Mouse (Mus musculus) bone marrow, adult 2 months (tissue): Measurements from ENCODE around the gene Mmrn2. TPM values are rescaled to one million over a fixed set of nuclear protein-coding genes. Genes with fewer than 3 reads are reported as not detected.

Source experiments
- H3K27ac ChIP-seq: fragments of 200-500 bp; 2 replicates; pipeline ENCODE4 v1.5.1; 2012; ENCODE audit warnings: low read depth, mild to moderate bottlenecking, control low read depth, inconsistent platforms, low read length; ENCODE audit not compliant: control insufficient read depth, poor library complexity, insufficient read depth
- H3K4me1 ChIP-seq: fragments of 200-500 bp; 2 replicates; pipeline ENCODE4 v1.6.1; 2011; ENCODE audit warnings: low read length; ENCODE audit not compliant: control insufficient read depth, insufficient read depth
- H3K4me3 ChIP-seq: fragments of 200-500 bp; replicated peaks from 2 replicates; pipeline ENCODE3; 2011; ENCODE audit warnings: mild to moderate bottlenecking, low read depth, low read length, control low read depth; ENCODE audit not compliant: control insufficient read depth
- CTCF ChIP-seq: fragments of 200-500 bp; IDR thresholded peaks from 2 replicates; pipeline ENCODE4 v1.5.1; 2011; ENCODE audit warnings: low read length, control low read depth; ENCODE audit not compliant: control insufficient read depth, insufficient read depth
- POLR2A ChIP-seq: fragments of 200-500 bp; IDR thresholded peaks from 2 replicates; pipeline ENCODE4 v1.6.1; 2011; ENCODE audit warnings: low read depth, mild to moderate bottlenecking, control low read depth, low read length, borderline replicate concordance; ENCODE audit not compliant: control insufficient read depth
- WGBS: fragments of 180-500 bp; shearing (Covaris S2); methylation state at CpG from one replicate; pipeline ENCODE4 v1.1.7; 2018; 5-methylcytosine and 5-hydroxymethylcytosine counted together
- polyA plus RNA-seq: library from polyadenylated mRNA; stranded (reverse); fragments of >200 nt; gene quantifications from 2 replicates; pipeline ENCODE4 v1.2.4, GENCODE M21; 2011; ENCODE audit warnings: low replicate concordance; ENCODE audit not compliant: missing spikeins, insufficient read depth, insufficient read length

Mmrn2 gene
- polyA plus RNA-seq, 1 experiment: 3.0 TPM

GRCm38 (mm10) chr14:34378560-34379331 is 3.5 kb downstream of the Mmrn2 start:
- 75% methylated on average over 11 of the region's 11 CpGs for WGBS
- no peaks in the 10 kb centered on the region for H3K4me1 ChIP-seq
- no peak overlapping the region for H3K4me3 ChIP-seq
- TF ChIP-seq POLR2A: no peak
- no peak for TF ChIP-seq CTCF
- no peak overlapping the region for H3K27ac ChIP-seq

GRCm38 (mm10) chr14:34382921-34383704 is 7.8 kb downstream of the Mmrn2 start:
- no peaks in the 10 kb centered on the region for H3K4me1 ChIP-seq
- 83% methylated on average over 9 of the region's 9 CpGs for WGBS
- H3K27ac ChIP-seq: no peak overlapping the region
- no peak for TF ChIP-seq POLR2A
- no peak for TF ChIP-seq CTCF
- no peak overlapping the region for H3K4me3 ChIP-seq

- TF ChIP-seq CTCF (no peak), POLR2A (no peak)
- 67% methylated on average over 4 of the region's 4 CpGs for WGBS
- Histone ChIP-seq H3K4me1 (peaks cover 1% of the 10 kb centered on the region; the same call in 1 of the 2 replicates), H3K27ac (no peak overlapping the region), H3K4me3 (no peak overlapping the region)
Observed at GRCm38 (mm10) chr14:34393295-34393694, 18.0 kb downstream of the Mmrn2 start.

DNA sequence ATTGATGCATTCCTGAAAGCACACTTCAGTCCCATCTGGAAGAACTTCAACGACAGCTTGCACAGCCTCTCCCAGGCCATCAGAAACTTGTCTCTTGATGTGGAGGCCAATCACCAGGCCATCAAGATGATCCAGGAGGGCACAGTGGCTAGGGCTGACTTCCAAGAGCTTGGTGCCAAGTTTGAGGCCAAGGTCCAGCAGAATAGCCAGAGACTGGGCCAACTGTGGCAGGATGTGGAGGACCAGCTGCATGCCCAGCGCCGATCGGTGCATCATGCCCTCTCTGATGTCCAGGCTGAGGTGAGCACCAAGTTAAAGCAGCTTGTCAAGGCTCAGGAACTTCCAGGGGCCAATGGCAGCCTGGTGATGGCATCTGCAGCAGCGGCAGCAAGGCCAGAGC is 22.6 kb downstream of the Mmrn2 start:
- WGBS: 77% methylated on average over 5 of the region's 5 CpGs
- no peaks in the 10 kb centered on the region for H3K4me1 ChIP-seq
- H3K27ac ChIP-seq: no peak overlapping the region
- TF ChIP-seq POLR2A: no peak
- no peak overlapping the region for H3K4me3 ChIP-seq

DNA sequence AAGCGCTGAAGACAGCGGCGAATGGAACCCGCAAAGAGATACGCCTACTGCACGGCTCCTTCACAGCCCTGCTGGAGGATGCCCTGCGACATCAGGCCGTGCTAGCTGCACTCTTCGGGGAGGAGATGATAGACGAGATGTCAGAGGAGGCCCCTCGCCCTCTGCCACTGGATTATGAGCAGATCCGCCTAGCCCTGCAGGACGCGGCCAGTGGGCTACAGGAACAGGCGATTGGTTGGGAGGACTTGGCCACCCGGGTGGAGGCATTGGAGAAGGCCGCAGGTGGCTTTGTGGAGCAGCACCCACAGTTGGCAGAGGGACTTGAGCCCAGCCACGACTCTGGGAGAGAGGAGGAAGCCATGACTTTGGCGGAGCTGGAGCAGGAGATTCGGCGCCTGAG is 23.6 kb downstream of the Mmrn2 start:
- no peak overlapping the region for H3K27ac ChIP-seq
- H3K4me1 ChIP-seq: no peaks in the 10 kb centered on the region
- TF ChIP-seq CTCF (no peak), POLR2A (no peak)
- WGBS: 81% methylated on average over 21 of the region's 21 CpGs
- H3K4me3 ChIP-seq: no peak overlapping the region

DNA sequence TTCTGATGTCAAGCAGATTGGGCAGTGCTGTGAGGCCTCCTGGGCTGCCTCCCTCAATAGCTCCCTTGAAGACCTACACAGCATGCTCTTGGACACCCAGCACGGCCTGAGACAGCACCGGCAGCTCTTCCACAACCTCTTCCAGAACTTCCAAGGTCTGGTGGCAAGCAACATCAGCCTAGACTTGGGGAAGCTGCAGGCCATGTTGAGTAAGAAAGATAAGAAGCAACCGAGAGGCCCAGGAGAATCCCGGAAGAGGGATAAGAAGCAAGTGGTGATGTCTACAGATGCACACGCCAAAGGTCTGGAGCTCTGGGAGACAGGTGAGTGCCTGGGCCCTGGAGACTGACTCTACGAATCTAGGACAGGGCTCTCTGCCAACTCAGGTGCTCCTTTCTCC is 24.0 kb downstream of the Mmrn2 start:
- WGBS: 81% methylated on average over 6 of the region's 6 CpGs
- no peaks in the 10 kb centered on the region for H3K4me1 ChIP-seq
- TF ChIP-seq CTCF (no peak), POLR2A (no peak)
- H3K27ac ChIP-seq: no peak overlapping the region
- no peak overlapping the region for H3K4me3 ChIP-seq

GRCm38 (mm10) chr14:34400021-34400420 is 24.8 kb downstream of the Mmrn2 start:
- H3K4me3 ChIP-seq: no peak overlapping the region
- WGBS: 74% methylated on average over 3 of the region's 3 CpGs
- TF ChIP-seq POLR2A (no peak), CTCF (no peak)
- no peak overlapping the region for H3K27ac ChIP-seq
- no peaks in the 10 kb centered on the region for H3K4me1 ChIP-seq

GRCm38 (mm10) chr14:34401135-34401534 is 25.9 kb downstream of the Mmrn2 start:
- WGBS: 25% methylated on average over 6 of the region's 6 CpGs
- H3K27ac ChIP-seq: no peak overlapping the region

More at GRCm38 (mm10) chr14:34401135-34401534, 25.9 kb downstream of the Mmrn2 start:
- no peak for TF ChIP-seq POLR2A
- peak; percentile 99 for TF ChIP-seq CTCF
- Histone ChIP-seq H3K4me3 (no peak overlapping the region), H3K4me1 (no peaks in the 10 kb centered on the region)
